ENCODE assay signal across 17 mouse cellular contexts in the genomic region with DNA sequence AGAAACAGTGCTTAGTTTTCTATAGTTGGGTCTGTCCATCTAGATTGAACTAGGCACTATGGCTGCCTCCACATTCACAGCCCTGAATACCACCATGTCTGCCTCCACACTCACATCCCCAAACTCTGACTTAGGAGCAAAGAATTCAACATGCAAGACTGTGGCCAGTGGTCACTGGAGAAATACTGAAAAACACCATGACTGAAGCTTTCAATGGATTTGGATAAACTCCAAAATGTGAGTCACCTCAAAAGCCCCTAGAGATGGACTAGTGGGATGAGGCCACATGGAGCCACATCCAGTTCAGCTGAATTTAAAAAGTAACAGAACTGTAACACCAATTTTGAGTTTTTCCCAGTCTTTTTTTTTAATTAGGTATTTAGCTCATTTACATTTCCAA.
DNase-seq lines count a peak whose midpoint lies in the region; ATAC-seq and TF ChIP-seq lines count a peak whose summit lies in the region.
"Had no signal": no experiment of that assay in that cellular context is flagged by ENCODE, and none has a peak within 500 bp of the region (broad histone marks: within the 10 kb centered on the region; RNA-seq: fewer than 3 reads in every experiment).

No protein-coding gene starts in this region.

- CTCF ChIA-PET in Patski (lab: Charles Lee) = no interaction called here

- DNase-seq in 3134 (ENCODE audit: extremely low read depth, insufficient read length, low spot score) (peak; percentile 59), 3T3-L1 (ENCODE audit: low read depth, low spot score) (peak; percentile 42), Patski (ENCODE audit: low read depth, low spot score) (peak; percentile 62)
- no peak for DNase-seq in cerebellum, adult 8-10 months
- no peak for DNase-seq in cerebellum, postnatal 10 days
- no peak for DNase-seq in adrenal gland, adult 2 months
- DNase-seq: adrenal gland, adult 8-10 months; adrenal gland, postnatal 14 days; adrenal gland, postnatal 36 days; cerebellum, adult 11-12 months; cerebellum, adult 2 months; cerebellum, adult 9-11 months; cerebellum, postnatal 25 days had no signal

- POLR2A ChIA-PET in Patski (lab: Charles Lee) = no interaction called here

- in situ Hi-C loops in Patski (cut with MboI; ENCODE audit: low pct_unique_long_range_greater_than_20kb) = no loop called here

- H3K27me3 ChIP-seq in Patski = no peaks in the 10 kb centered on the region
- H3K27me3 ChIP-seq: embryonic facial prominence, embryonic 12.5 days; forebrain, embryonic 12.5 days had no signal

- ATAC-seq in Patski = peak; percentile 74
- ATAC-seq: forebrain, embryonic 14.5 days; forebrain, embryonic 16.5 days had no signal

- TF ChIP-seq CTCF in Patski (IDR thresholded peaks at IDR 0.05) = no peak

Comparison
In these comparisons a context has a peak if more than half of its experiments do, and no peak if none do; other contexts are left out.
1. DNase-seq: peak in 3134 (single experiment), 3T3-L1 (single experiment) and Patski (single experiment); none in cerebellum, adult 8-10 months (single experiment), cerebellum, postnatal 10 days (0 of 2) and adrenal gland, adult 2 months (single experiment).